Mouse (Mus musculus) megakaryocyte, embryonic 14.5 days (primary cell): ENCODE measurements around the gene Grn. TPM values are rescaled to one million over a fixed set of nuclear protein-coding genes. Genes with fewer than 3 reads are reported as not detected.
A peak's percentile ranks its signal among the peaks of the same experiment; 100 is the strongest.

ENCODE experiments used
- H3K27me3 ChIP-seq: replicated peaks from 2 replicates; pipeline ENCODE3; 2012; ENCODE audit warnings: inconsistent platforms
- H3K36me3 ChIP-seq: replicated peaks from 2 replicates; pipeline ENCODE3; 2012; ENCODE audit warnings: low read length, inconsistent platforms, mixed read lengths
- H3K4me1 ChIP-seq: 2 replicates; pipeline ENCODE4 v1.6.1; 2012; ENCODE audit warnings: inconsistent platforms
- H3K4me3 ChIP-seq: replicated peaks from 2 replicates; pipeline ENCODE3; 2012; ENCODE audit warnings: moderate library complexity, mild to moderate bottlenecking, inconsistent platforms
- H3K9me3 ChIP-seq: 2 replicates; pipeline ENCODE4 v1.6.1; 2012; ENCODE audit warnings: inconsistent platforms
- FLI1 ChIP-seq: IDR thresholded peaks from 2 replicates; pipeline ENCODE4 v1.6.1; 2012; ENCODE audit warnings: low read length, inconsistent platforms, mixed read lengths
- GATA1 ChIP-seq: IDR thresholded peaks from 3 replicates; pipeline ENCODE4 v1.6.1; 2012; ENCODE audit warnings: mixed read lengths, low read length, inconsistent platforms, borderline replicate concordance
- polyA plus RNA-seq: library from polyadenylated mRNA; stranded (reverse); fragments of >175 nt; gene quantifications from 2 replicates; pipeline ENCODE4 v1.2.3, GENCODE M21; 2012; ENCODE audit warnings: low replicate concordance; ENCODE audit not compliant: insufficient read depth

The Grn gene
- polyA plus RNA-seq, 1 experiment: 152 TPM

DNA sequence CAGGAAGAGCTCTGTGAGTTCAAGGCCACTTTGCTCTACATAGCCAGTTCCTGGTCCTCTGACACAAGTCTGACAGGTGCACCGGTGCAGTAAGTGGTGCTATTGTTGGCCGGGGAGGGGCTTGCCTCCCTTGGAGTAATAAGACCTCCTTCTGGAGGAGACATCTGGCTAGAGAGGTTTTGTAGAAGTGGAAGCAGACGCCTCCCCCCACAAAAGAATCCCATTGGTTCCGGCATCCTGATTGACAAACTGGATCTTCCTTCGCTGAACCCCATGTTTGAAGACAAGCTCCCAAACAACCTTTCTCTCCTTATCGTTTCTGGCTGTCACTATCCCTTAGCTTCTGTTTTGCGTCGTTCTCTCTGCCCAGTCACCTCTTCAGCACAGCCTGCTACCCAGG lies 18.2 kb downstream of the Grn start:
- peak overlapping the region; percentile 23 for H3K4me3 ChIP-seq
- peaks cover 55% of the 10 kb centered on the region for H3K4me1 ChIP-seq
- TF ChIP-seq GATA1 (no peak), FLI1 (no peak)
- no peaks in the 10 kb centered on the region for H3K9me3 ChIP-seq
- peaks cover 16% of the 10 kb centered on the region for H3K36me3 ChIP-seq
- H3K27me3 ChIP-seq: peaks cover 56% of the 10 kb centered on the region

DNA sequence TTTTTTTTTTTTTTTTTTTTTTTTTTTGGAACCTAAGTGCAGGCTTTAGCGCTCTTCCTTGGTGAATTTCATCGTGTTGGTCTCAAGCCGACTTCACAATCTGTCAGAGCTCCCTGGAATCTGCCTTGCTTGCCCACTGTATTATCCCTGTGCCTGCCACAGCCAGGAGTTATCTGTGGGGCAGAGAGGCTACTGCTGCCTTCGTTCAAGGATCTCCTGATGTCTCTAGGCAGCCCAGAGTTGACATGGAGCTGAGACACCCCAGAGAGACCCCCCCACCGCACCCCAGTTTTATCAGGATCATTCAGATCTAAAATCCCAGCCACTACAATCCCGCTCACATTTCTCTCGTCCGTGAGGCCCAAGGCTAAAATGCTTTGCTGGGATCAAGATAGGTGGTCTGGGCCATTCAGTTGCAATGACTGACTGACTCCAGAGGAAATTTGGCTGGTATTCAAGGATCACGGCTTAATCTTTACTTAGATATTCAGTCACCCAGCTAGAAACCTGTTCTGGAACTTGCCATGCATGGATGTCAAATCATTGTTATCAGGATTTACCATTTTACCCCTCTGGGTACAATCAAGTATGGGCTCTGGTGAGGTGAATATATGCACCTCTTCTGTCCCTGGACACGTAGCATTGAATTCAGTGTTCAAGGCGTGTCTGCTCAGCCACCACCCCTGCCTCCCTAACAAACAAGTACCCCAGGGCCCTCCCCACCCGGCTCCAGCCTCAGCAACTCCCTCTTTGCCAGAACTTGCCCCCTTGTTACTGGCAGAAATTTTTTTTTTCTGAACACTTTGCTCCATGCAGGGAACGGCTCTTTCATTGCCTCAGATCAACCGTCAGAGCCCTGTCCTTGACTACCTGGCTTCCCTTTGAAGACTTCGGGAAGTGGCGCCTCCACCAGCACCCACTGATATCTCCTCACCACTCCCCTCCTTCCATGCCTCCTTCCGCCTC lies 19.2 kb downstream of the Grn start:
- Histone ChIP-seq H3K4me1 (peaks cover 55% of the 10 kb centered on the region), H3K36me3 (peaks cover 26% of the 10 kb centered on the region), H3K27me3 (peaks cover 46% of the 10 kb centered on the region), H3K9me3 (no peaks in the 10 kb centered on the region), H3K4me3 (no peak overlapping the region)
- TF ChIP-seq GATA1 (no peak), FLI1 (no peak)

DNA sequence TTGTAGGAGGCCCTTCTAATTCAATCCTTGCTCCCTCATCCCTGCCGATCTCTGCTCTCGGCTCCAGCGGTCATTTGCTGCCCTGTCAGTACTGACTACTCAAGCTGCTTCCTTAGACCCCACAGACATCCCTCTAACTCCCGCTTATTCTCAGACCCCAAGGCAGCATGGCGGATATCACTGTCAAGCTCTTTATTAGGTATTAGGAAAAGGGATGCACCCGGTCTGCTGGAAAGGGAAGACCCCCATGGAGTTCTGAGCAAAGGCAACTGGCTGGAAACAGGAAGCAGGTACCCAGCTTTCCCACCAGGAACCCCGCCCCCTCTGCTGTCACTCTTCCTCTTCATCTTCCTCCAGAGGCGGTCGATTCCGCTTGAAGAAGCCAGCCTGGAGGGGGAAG lies 23.0 kb downstream of the Grn start:
- H3K36me3 ChIP-seq: peaks cover 64% of the 10 kb centered on the region
- peaks cover 13% of the 10 kb centered on the region for H3K27me3 ChIP-seq
- no peak overlapping the region for H3K4me3 ChIP-seq
- no peak for TF ChIP-seq FLI1
- TF ChIP-seq GATA1: no peak
- H3K4me1 ChIP-seq: peaks cover 60% of the 10 kb centered on the region
- no peaks in the 10 kb centered on the region for H3K9me3 ChIP-seq

DNA sequence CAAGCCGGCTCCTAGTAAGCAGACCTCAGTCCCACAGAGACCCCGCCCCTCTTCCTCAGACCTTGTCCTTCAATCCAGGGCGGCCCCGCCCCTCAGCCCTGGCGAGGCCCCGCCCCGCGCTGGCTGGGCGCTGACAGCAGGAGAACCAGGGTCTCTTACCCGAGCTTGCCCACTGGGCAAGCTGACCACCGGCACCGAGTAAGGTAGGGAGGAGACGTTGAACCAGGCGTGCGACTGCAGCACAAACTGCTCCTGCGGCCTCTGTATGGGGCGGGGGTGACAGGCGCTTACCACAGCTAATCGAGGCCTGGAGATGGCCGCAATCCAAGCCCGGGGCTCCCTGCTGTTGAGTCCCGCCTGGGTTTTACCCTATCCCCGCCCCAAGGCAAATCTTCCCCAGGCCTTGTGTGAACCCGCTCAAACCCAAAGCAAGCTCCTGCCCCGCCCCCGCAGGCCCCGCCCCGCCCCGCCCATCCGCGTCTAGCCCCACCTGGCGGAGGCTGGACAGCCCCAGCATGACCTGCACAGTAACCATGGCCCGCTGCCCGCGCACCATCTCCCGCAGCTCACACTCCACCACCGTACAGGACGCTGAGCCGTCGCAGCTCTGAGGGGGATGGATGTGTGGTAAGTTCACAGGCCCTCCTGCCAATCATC lies 25.8 kb downstream of the Grn start:
- no peak for TF ChIP-seq GATA1
- no peak for TF ChIP-seq FLI1
- peaks cover 91% of the 10 kb centered on the region for H3K36me3 ChIP-seq
- peaks cover 70% of the 10 kb centered on the region for H3K4me1 ChIP-seq
- H3K9me3 ChIP-seq: no peaks in the 10 kb centered on the region
- peak overlapping the region; percentile 69 for H3K4me3 ChIP-seq
- H3K27me3 ChIP-seq: no peaks in the 10 kb centered on the region

DNA sequence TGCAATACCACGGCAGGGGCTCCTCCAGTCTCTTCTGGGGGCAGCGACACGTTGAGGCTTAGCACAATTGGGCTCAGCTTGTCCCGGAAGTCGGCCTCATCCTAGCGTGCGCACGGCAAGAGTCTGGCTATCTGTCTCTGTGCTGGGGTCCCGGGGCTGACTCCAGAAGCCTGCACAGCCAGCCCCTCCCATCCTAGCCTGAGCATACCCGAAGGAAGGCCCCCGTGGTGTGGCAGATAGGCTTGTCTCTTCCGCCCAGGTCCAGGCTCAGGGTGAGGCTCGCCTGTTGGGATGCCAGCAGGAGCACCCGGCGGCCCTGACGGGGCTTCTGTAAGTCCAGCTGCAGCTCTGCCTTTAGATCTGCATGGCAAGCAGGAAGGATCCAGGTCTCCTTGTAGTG lies 30.4 kb downstream of the Grn start:
- H3K4me3 ChIP-seq: no peak overlapping the region
- peaks cover 96% of the 10 kb centered on the region for H3K4me1 ChIP-seq
- no peak for TF ChIP-seq GATA1
- TF ChIP-seq FLI1: no peak
- H3K9me3 ChIP-seq: no peaks in the 10 kb centered on the region
- H3K27me3 ChIP-seq: no peaks in the 10 kb centered on the region
- peaks cover 100% of the 10 kb centered on the region for H3K36me3 ChIP-seq

DNA sequence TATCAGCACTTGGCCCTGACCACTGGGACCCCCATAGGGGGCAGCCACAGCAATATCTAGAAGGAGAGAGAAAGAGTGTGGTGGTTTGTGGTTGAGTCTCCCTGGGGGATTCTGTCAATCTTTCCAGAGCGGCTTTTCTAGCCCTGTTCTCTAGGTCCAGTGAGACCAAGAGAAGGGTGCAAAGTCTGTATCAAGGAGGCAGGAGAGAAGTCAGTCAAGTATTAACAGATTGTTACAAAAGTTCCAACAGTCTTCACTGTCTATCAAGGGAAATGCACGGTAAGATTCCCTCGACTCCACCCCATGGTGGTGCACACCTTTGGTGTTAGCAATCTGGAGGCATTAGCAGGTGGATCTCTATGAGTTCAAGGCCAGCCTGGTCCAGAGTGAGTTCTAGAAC lies 31.6 kb downstream of the Grn start:
- H3K4me3 ChIP-seq: no peak overlapping the region
- peaks cover 96% of the 10 kb centered on the region for H3K4me1 ChIP-seq
- H3K36me3 ChIP-seq: peaks cover 100% of the 10 kb centered on the region
- H3K27me3 ChIP-seq: no peaks in the 10 kb centered on the region
- H3K9me3 ChIP-seq: no peaks in the 10 kb centered on the region
- no peak for TF ChIP-seq GATA1
- TF ChIP-seq FLI1: no peak

DNA sequence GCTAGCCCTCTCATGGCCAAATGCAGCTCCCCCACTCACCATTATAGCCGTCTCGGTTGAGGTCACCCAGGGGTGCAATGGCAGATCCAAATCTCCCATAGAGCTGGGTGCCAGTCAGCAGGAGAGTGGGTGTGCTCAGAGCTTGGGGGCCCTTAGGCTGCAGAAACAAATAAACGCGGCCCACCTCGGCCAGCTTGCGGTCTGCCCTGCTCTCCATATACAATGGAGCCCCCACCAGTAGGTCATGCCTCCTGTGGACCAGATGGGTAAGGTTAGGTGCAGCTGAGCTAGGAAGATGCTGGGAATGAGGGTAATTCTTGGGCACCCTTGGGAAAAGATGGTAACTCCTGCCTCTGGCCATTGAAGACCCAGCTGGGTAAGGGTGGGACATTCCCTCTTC lies 34.8 kb downstream of the Grn start:
- no peaks in the 10 kb centered on the region for H3K27me3 ChIP-seq
- TF ChIP-seq GATA1: no peak
- no peak for TF ChIP-seq FLI1
- peak overlapping the region; percentile 84 for H3K4me3 ChIP-seq
- no peaks in the 10 kb centered on the region for H3K9me3 ChIP-seq
- H3K4me1 ChIP-seq: peaks cover 89% of the 10 kb centered on the region
- H3K36me3 ChIP-seq: peaks cover 96% of the 10 kb centered on the region

DNA sequence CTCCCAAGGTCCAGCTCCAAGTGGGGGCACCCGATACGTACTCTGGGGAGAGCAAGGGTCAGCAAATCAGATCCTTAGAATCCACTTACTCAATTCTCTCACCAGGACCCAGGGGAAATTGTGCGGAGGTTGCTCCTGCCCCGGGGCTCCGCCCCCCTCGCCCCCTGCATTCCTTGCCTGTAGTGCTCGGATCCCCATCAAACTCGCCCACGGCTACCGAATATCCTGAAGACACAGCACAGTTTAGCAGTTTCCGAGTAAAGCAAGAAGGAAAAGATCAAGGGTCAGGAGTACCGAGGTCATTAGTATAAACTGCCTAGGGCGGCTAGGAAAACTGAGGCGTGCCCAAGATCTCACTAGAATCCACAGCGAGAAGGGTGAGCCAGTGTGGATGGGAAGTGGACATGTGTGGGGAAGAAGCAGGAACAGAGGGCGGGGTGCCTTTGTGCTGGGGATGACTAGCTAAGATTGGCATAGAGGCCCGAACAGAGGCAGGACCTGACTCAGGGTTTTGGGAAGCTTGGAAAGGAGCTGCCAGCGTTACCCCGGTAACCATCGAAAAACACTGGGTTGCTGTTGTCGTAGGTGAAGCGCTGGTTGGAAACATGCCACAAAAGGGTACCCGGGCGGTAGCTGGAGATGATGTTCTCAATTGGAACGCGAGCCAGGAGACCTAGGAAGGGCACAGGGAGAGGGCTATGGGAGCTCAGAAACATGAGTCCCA lies 35.8 kb downstream of the Grn start:
- Histone ChIP-seq H3K36me3 (peaks cover 88% of the 10 kb centered on the region), H3K4me1 (peaks cover 89% of the 10 kb centered on the region), H3K9me3 (no peaks in the 10 kb centered on the region), H3K27me3 (no peaks in the 10 kb centered on the region), H3K4me3 (peak overlapping the region; percentile 84)
- no peak for TF ChIP-seq GATA1
- no peak for TF ChIP-seq FLI1

DNA sequence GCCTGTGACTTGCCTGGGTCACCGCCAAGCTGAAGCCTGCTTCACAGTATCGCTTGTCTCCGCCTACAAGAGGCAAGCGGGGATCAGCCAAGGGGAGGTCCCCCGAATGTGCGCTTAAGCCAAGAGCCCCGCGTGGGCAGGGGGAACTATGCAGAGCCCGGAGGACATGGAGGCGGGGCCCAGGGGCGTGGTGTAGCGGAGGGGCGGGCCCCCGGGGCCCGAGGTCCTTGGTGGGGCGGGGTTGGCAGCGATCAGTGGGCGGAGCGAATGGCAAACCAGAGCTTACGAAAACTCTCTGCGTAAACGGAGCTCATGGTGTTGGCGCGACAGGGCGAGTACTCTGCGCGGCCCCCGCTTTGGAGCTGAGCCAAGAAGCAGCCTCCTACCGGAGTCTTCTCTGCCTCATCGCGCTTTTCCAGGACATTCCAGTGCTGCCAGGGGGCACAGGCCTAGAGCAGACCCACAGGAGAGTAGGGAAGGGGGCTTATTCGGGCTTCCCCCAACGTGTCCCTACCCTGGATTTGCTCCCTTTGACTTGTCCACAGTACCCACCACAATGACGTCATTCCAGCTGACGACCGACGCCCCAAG lies 37.0 kb downstream of the Grn start:
- TF ChIP-seq GATA1: no peak
- TF ChIP-seq FLI1: no peak
- peaks cover 88% of the 10 kb centered on the region for H3K4me1 ChIP-seq
- peaks cover 84% of the 10 kb centered on the region for H3K36me3 ChIP-seq
- no peaks in the 10 kb centered on the region for H3K9me3 ChIP-seq
- H3K27me3 ChIP-seq: no peaks in the 10 kb centered on the region
- H3K4me3 ChIP-seq: peak overlapping the region; percentile 95
